Mouse (Mus musculus): Measurements from ENCODE around the gene Serinc2.

- no peak for TF ChIP-seq CTCF (IDR thresholded peaks at IDR 0.05; ENCODE audit: borderline replicate concordance, extremely low read depth, insufficient read depth, insufficient read length)
- no peak for TF ChIP-seq POLR2A (IDR thresholded peaks at IDR 0.05; ENCODE audit: borderline replicate concordance, extremely low read depth, insufficient read depth, insufficient read length, poor library complexity, severe bottlenecking)
Observed at GRCm38 (mm10) chr4:130315771-130316527, 36.9 kb upstream of the Serinc2 start.

Data from brain, embryonic 14.5 days (tissue).